Mouse (Mus musculus): ENCODE measurements at regions not wholly inside any gene's neighbourhood (a gene's known extent, or its start where the extent isn't known, plus 50 kb on each side); places are given as distances from the start of the nearest gene placed in this dataset.

- no peak for TF ChIP-seq USF1 (IDR thresholded peaks at IDR 0.05; ENCODE audit: low read depth, low read length)
- no peak for TF ChIP-seq HCFC1 (IDR thresholded peaks at IDR 0.05; ENCODE audit: low read depth, low read length)
- TF ChIP-seq UBTF (IDR thresholded peaks at IDR 0.05; ENCODE audit: low read depth, low read length), result no peak
Measured at GRCm38 (mm10) chr13:111096071-111096470, 158.7 kb upstream of the Actbl2 start.

Measured in CH12.LX (cell line).